Mouse (Mus musculus): ENCODE data around the gene Siglecg. TPM values are rescaled to one million over a fixed set of nuclear protein-coding genes. Genes with fewer than 3 reads are reported as not detected.

The Siglecg gene
- total and polyA plus RNA-seq, 3 experiments = 0.18 to 3.2 (median 0.50) TPM

- no peak overlapping the region for H3K27ac ChIP-seq
These were observed 43.7 kb downstream of the Siglecg start for GRCm38 (mm10) chr7:43451726-43452125.

GRCm38 (mm10) chr7:43452609-43453008 is 44.6 kb downstream of the Siglecg start:
- 0 out of 2 replicates have a peak, but pooled peaks cover 2% of the 10 kb centered on the region for H3K36me3 ChIP-seq (ENCODE audit: control insufficient read depth, insufficient read depth, low read length)
- no peak overlapping the region for H3K27ac ChIP-seq
- no peaks in the 10 kb centered on the region for H3K27me3 ChIP-seq (ENCODE audit: control insufficient read depth, insufficient read depth, low read length)
- no peak for DNase-seq
- no peaks in the 10 kb centered on the region; the same call in 1 of the 2 replicates for H3K79me2 ChIP-seq (replicated peaks; ENCODE audit: control insufficient read depth, insufficient read depth, low read length)
- H3K9ac ChIP-seq (ENCODE audit: low read depth, low read length) = no peak overlapping the region
- TF ChIP-seq POLR2A (IDR thresholded peaks at IDR 0.05; ENCODE audit: insufficient read depth, low read depth, low read length) (no peak), EP300 (IDR thresholded peaks at IDR 0.05; ENCODE audit: insufficient read depth, low read depth, low read length) (no peak), CTCF (IDR thresholded peaks at IDR 0.05) (peak; percentile 43)
- H3K4me1 ChIP-seq (ENCODE audit: control insufficient read depth, insufficient read depth, low read length) = peaks cover 11% of the 10 kb centered on the region; the same call in 1 of the 2 replicates
- H3K4me3 ChIP-seq = no peak overlapping the region
- intact Hi-C loops (cut with DNase I) = no loop called here
- WGBS = 50% methylated on average over 4 of the region's 4 CpGs

More at GRCm38 (mm10) chr7:43451726-43452125, 43.7 kb downstream of the Siglecg start:
- no peak overlapping the region for H3K4me3 ChIP-seq
- H3K4me1 ChIP-seq (ENCODE audit: control insufficient read depth, insufficient read depth, low read length) = peaks cover 11% of the 10 kb centered on the region; the same call in 1 of the 2 replicates
- no peaks in the 10 kb centered on the region; the same call in 1 of the 2 replicates for H3K79me2 ChIP-seq (replicated peaks; ENCODE audit: control insufficient read depth, insufficient read depth, low read length)
- no peak for TF ChIP-seq EP300 (IDR thresholded peaks at IDR 0.05; ENCODE audit: insufficient read depth, low read depth, low read length)
- no peaks in the 10 kb centered on the region for H3K27me3 ChIP-seq (ENCODE audit: control insufficient read depth, insufficient read depth, low read length)
- no peak for DNase-seq
- intact Hi-C loops (cut with DNase I) = no loop called here
- 87% methylated on average over 11 of the region's 11 CpGs for WGBS
- H3K36me3 ChIP-seq (ENCODE audit: control insufficient read depth, insufficient read depth, low read length) = 0 out of 2 replicates have a peak, but pooled peaks cover 2% of the 10 kb centered on the region
- no peak overlapping the region for H3K9ac ChIP-seq (ENCODE audit: low read depth, low read length)

GRCm38 (mm10) chr7:43453599-43454355 is 45.8 kb downstream of the Siglecg start:
- TF ChIP-seq EP300 (IDR thresholded peaks at IDR 0.05; ENCODE audit: insufficient read depth, low read depth, low read length) (no peak), POLR2A (IDR thresholded peaks at IDR 0.05; ENCODE audit: insufficient read depth, low read depth, low read length) (no peak), CTCF (IDR thresholded peaks at IDR 0.05) (no peak)
- H3K27ac ChIP-seq = no peak overlapping the region
- intact Hi-C loops (cut with DNase I) = no loop called here
- peaks cover 9% of the 10 kb centered on the region; the same call in 1 of the 2 replicates for H3K4me1 ChIP-seq (ENCODE audit: control insufficient read depth, insufficient read depth, low read length)
- H3K36me3 ChIP-seq (ENCODE audit: control insufficient read depth, insufficient read depth, low read length) = 0 out of 2 replicates have a peak, but pooled peaks cover 2% of the 10 kb centered on the region
- no peaks in the 10 kb centered on the region; the same call in 1 of the 2 replicates for H3K79me2 ChIP-seq (replicated peaks; ENCODE audit: control insufficient read depth, insufficient read depth, low read length)
- 56% methylated on average over 14 of the region's 14 CpGs for WGBS
- no peak overlapping the region for H3K9ac ChIP-seq (ENCODE audit: low read depth, low read length)
- no peaks in the 10 kb centered on the region for H3K27me3 ChIP-seq (ENCODE audit: control insufficient read depth, insufficient read depth, low read length)
- H3K4me3 ChIP-seq = no peak overlapping the region
- no peak for DNase-seq

GRCm38 (mm10) chr7:43454371-43454770 is 46.4 kb downstream of the Siglecg start:
- Histone ChIP-seq H3K36me3 (ENCODE audit: control insufficient read depth, insufficient read depth, low read length) (0 out of 2 replicates have a peak, but pooled peaks cover 2% of the 10 kb centered on the region), H3K79me2 (replicated peaks; ENCODE audit: control insufficient read depth, insufficient read depth, low read length) (no peaks in the 10 kb centered on the region), H3K4me1 (ENCODE audit: control insufficient read depth, insufficient read depth, low read length) (peaks cover 8% of the 10 kb centered on the region; the same call in 1 of the 2 replicates), H3K4me3 (no peak overlapping the region), H3K9ac (ENCODE audit: low read depth, low read length) (no peak overlapping the region), H3K27me3 (ENCODE audit: control insufficient read depth, insufficient read depth, low read length) (no peaks in the 10 kb centered on the region), H3K27ac (no peak overlapping the region)
- no peak for TF ChIP-seq EP300 (IDR thresholded peaks at IDR 0.05; ENCODE audit: insufficient read depth, low read depth, low read length)
- TF ChIP-seq POLR2A (IDR thresholded peaks at IDR 0.05; ENCODE audit: insufficient read depth, low read depth, low read length) = no peak
- TF ChIP-seq CTCF (IDR thresholded peaks at IDR 0.05) = no peak
- intact Hi-C loops (cut with DNase I) = no loop called here
- no peak for DNase-seq
- 69% methylated on average over 6 of the region's 6 CpGs for WGBS

- H3K79me2 ChIP-seq (replicated peaks; ENCODE audit: control insufficient read depth, insufficient read depth, low read length) = no peaks in the 10 kb centered on the region
- 60% methylated on average over 4 of the region's 4 CpGs for WGBS
- no peak for DNase-seq
- H3K36me3 ChIP-seq (ENCODE audit: control insufficient read depth, insufficient read depth, low read length) = no peaks in the 10 kb centered on the region
- intact Hi-C loops (cut with DNase I) = loop anchor here (10.0 kb wide), 1 partner anchor 178 kb away; no protein-coding TSS in a partner anchor
- no peak within 1 kb of the TSS for H3K9ac ChIP-seq (ENCODE audit: low read depth, low read length)
- H3K4me1 ChIP-seq (ENCODE audit: control insufficient read depth, insufficient read depth, low read length) = no peaks in the 10 kb centered on the region; the same call in 1 of the 2 replicates
- H3K27ac ChIP-seq = no peak within 1 kb of the TSS
- no peak for TF ChIP-seq CTCF (IDR thresholded peaks at IDR 0.05)
- TF ChIP-seq EP300 (IDR thresholded peaks at IDR 0.05; ENCODE audit: insufficient read depth, low read depth, low read length) = no peak
- no peak for TF ChIP-seq POLR2A (IDR thresholded peaks at IDR 0.05; ENCODE audit: insufficient read depth, low read depth, low read length)
- H3K27me3 ChIP-seq (ENCODE audit: control insufficient read depth, insufficient read depth, low read length) = no peaks in the 10 kb centered on the region
- no peak within 1 kb of the TSS for H3K4me3 ChIP-seq
These were observed 54.8 kb downstream of the Siglecg start, which contains the start of gene Vsig10l for GRCm38 (mm10) chr7:43462851-43463250. Vsig10l (plus strand) TSS chr7:43463151.

GRCm38 (mm10) chr7:43463976-43464375 is 56.0 kb downstream of the Siglecg start:
- DNase-seq = no peak
- Histone ChIP-seq H3K36me3 (ENCODE audit: control insufficient read depth, insufficient read depth, low read length) (no peaks in the 10 kb centered on the region), H3K4me3 (no peak overlapping the region), H3K27me3 (ENCODE audit: control insufficient read depth, insufficient read depth, low read length) (no peaks in the 10 kb centered on the region), H3K27ac (no peak overlapping the region), H3K4me1 (ENCODE audit: control insufficient read depth, insufficient read depth, low read length) (no peaks in the 10 kb centered on the region; the same call in 1 of the 2 replicates), H3K9ac (ENCODE audit: low read depth, low read length) (no peak overlapping the region), H3K79me2 (replicated peaks; ENCODE audit: control insufficient read depth, insufficient read depth, low read length) (no peaks in the 10 kb centered on the region)
- intact Hi-C loops (cut with DNase I) = loop anchor here (10.0 kb wide), 1 partner anchor 179 kb away; no protein-coding TSS in a partner anchor
- WGBS = 83% methylated on average over 7 of the region's 7 CpGs
- TF ChIP-seq POLR2A (IDR thresholded peaks at IDR 0.05; ENCODE audit: insufficient read depth, low read depth, low read length) = no peak
- no peak for TF ChIP-seq CTCF (IDR thresholded peaks at IDR 0.05)
- TF ChIP-seq EP300 (IDR thresholded peaks at IDR 0.05; ENCODE audit: insufficient read depth, low read depth, low read length) = no peak

Data from heart, adult 2 months (tissue).